Mouse (Mus musculus) ES-Bruce4 (cell line): ENCODE measurements at regions not wholly inside any gene's neighbourhood (a gene's known extent, or its start where the extent isn't known, plus 50 kb on each side); places are given as distances from the start of the nearest gene placed in this dataset.

Experiments used
- CTCF ChIP-seq: IDR thresholded peaks from one replicate; pipeline ENCODE4 v1.8.1; 2011; ENCODE audit warnings: low read depth, low read length
- EP300 ChIP-seq: IDR thresholded peaks from 2 replicates; pipeline ENCODE4 v1.6.1; 2011; ENCODE audit warnings: low read depth, low read length; ENCODE audit not compliant: insufficient read depth

DNA sequence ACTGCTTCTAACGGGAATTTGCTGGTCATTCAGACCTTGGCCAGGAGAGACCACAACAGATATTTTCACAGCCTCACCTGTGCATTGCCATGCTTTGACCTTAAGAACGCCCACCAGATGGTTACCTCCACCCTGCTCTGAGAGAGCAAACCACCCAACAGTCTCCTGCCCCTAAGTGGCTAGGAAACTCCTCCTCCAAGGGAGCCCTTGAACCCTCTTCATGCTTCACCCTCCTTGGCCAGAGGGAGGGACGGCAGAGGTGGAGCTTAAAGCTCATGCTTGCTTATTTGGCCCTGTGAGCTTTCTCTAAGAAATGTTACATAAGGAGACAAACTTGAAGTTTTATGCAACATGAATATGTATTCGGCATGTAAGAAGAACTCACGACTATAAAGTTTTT lies 645.0 kb upstream of the Gm19410 start:
- no peak for TF ChIP-seq EP300
- TF ChIP-seq CTCF: no peak
